Mouse (Mus musculus) stomach, embryonic 15.5 days (tissue): Measurements from ENCODE around the gene Samsn1. TPM values are rescaled to one million over a fixed set of nuclear protein-coding genes. Genes with fewer than 3 reads are reported as not detected.

ENCODE experiments used
- ATAC-seq: fragments of 200-750 bp; cut with Nextera tagmentation; 2 replicates; pipeline ENCODE4 v1.8.0; 2017; ENCODE audit warnings: low read depth, moderate number of reproducible peaks, moderate TSS enrichment; ENCODE audit not compliant: insufficient read depth, low FRiP score
- H3K27ac ChIP-seq: fragments of 300-500 bp; sonication (generic); 2 replicates; pipeline ENCODE4 v1.5.1; 2015; ENCODE audit warnings: mild to moderate bottlenecking, inconsistent platforms
- H3K27me3 ChIP-seq: fragments of 300-500 bp; sonication (generic); replicated peaks from 2 replicates; pipeline ENCODE4 v1.6.1; 2015; ENCODE audit warnings: inconsistent platforms
- H3K36me3 ChIP-seq: fragments of 300-500 bp; sonication (generic); 2 replicates; pipeline ENCODE4 v1.6.1; 2015; ENCODE audit warnings: inconsistent platforms
- H3K4me1 ChIP-seq: fragments of 300-500 bp; sonication (generic); 2 replicates; pipeline ENCODE4 v1.6.1; 2015; ENCODE audit warnings: inconsistent platforms
- H3K4me2 ChIP-seq: fragments of 300-500 bp; sonication (generic); 2 replicates; pipeline ENCODE4 v1.6.1; 2015; ENCODE audit warnings: mild to moderate bottlenecking, inconsistent platforms
- H3K4me3 ChIP-seq: fragments of 300-500 bp; sonication (generic); replicated peaks from 2 replicates; pipeline ENCODE4 v1.5.1; 2015; ENCODE audit warnings: inconsistent platforms
- H3K9ac ChIP-seq: fragments of 300-500 bp; sonication (generic); 2 replicates; pipeline ENCODE4 v1.6.1; 2015; ENCODE audit warnings: inconsistent platforms
- H3K9me3 ChIP-seq: fragments of 300-500 bp; sonication (generic); 2 replicates; pipeline ENCODE4 v1.6.1; 2016; ENCODE audit warnings: inconsistent platforms
- WGBS: fragments of 180-500 bp; shearing (Covaris S2); methylation state at CpG from one replicate; pipeline ENCODE4 v1.1.7; 2015; 5-methylcytosine and 5-hydroxymethylcytosine counted together
- polyA plus RNA-seq: library from polyadenylated mRNA; unstranded; fragments of >200 nt; fragmentation: Nextera tagmentation; extraction: Ambion mirVana; gene quantifications from 2 replicates; pipeline ENCODE4 v1.2.1, GENCODE M21; 2015

Samsn1 gene
- polyA plus RNA-seq, 1 experiment from 2014 or later: 3.7 TPM

DNA sequence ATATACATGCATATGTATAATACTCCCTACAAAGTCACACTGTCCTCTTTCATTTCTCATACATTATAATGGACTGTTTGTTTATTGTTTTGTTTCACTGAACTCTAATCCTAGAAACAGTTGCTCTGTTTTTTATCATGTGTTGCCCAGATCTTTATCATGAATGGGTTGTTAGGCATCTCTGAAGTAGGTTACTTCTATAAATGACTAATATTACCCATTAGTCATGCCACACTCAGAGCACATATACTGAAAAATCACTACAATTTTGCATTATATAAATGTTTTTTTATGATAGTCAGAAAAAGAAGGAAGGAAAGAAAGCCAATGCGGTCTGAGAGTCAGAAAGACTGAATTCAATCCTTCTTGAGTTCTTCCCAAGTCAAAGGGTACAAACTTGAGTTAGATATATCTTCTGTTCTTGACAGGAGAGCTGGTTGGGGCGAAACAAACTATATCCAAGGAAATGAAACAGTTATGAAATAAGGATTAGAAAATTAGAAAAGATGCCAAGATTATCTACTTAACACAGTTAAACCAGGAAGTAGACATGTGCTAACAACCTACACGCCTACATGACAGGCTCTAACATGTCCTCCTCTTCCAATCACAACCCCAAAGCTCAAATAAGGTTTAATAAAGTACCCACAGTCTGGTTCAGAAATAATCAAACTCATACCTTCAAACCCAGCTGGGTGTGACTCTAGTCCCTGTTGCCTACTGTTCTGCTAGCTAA lies 122.0 kb downstream of the Samsn1 start:
- Histone ChIP-seq H3K27me3 (no peaks in the 10 kb centered on the region), H3K9me3 (no peaks in the 10 kb centered on the region), H3K36me3 (no peaks in the 10 kb centered on the region), H3K27ac (no peak overlapping the region), H3K4me2 (no peak overlapping the region), H3K9ac (no peak overlapping the region), H3K4me3 (no peak overlapping the region), H3K4me1 (no peaks in the 10 kb centered on the region)
- no peak for ATAC-seq
- WGBS: 83% methylated on average over 3 of the region's 3 CpGs

DNA sequence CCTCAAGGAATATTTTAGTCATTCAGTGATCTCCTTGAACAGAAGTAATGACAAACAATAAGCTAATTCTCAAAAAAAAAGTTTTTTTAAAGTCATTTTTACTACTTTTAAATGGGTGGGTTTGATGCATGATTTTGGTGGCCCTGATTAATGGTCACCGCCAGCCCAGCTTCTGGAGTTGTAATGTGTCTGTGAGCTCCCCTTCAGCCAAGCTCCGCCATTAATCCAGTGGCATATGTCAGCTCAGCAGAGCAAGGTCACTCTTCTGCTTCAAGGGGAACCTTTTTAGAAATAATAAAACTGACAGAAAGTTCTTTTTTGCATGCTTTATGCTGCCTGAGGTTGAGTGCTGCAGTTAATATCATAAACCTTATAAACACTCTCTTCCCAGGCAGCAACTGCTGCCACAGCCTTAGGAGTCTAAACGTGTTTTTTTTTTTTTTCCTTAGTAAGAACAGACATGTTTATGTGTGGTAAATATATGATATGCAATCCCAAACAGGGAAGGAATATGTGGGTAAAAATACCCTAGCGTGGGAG lies 124.2 kb downstream of the Samsn1 start:
- Histone ChIP-seq H3K4me2 (no peak overlapping the region), H3K9ac (no peak overlapping the region), H3K36me3 (no peaks in the 10 kb centered on the region), H3K9me3 (no peaks in the 10 kb centered on the region), H3K27me3 (no peaks in the 10 kb centered on the region), H3K4me3 (no peak overlapping the region), H3K27ac (no peak overlapping the region), H3K4me1 (no peaks in the 10 kb centered on the region)
- WGBS: 52% methylated on average over 4 of the region's 4 CpGs
- no peak for ATAC-seq

DNA sequence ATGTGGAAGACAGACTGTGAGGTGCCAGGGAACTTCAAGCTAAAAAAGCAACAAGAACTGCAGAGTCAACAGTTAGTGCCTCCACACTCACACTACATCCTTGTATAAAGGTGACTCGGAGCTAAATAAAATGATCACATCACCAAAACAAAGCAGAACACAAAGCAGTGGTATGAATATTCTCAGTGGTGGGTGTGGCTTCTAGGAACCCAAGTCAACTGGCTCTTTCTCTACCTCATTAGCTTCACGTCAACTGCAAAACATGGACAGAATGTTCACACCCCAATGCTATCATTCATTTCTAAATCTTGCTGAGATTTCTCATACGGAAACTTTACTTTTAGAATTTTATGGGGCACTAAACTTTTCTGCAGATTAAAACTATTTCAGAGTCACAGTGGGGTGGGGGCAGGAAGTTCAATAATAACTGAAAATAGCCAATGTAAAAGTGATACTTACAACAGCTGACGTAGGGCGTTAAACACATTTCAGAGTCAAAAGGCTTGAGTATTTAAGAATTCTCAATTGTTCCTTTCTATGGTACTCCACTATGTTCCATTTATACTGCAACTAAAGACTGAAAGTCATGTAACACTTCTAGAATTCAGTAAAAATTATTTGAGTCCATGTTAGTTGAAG lies 127.7 kb downstream of the Samsn1 start:
- no peak for ATAC-seq
- Histone ChIP-seq H3K9me3 (no peaks in the 10 kb centered on the region), H3K27ac (no peak overlapping the region), H3K9ac (no peak overlapping the region), H3K4me3 (no peak overlapping the region), H3K27me3 (no peaks in the 10 kb centered on the region), H3K4me1 (no peaks in the 10 kb centered on the region), H3K4me2 (no peak overlapping the region), H3K36me3 (no peaks in the 10 kb centered on the region)
- 88% methylated on average over 5 of the region's 5 CpGs for WGBS

DNA sequence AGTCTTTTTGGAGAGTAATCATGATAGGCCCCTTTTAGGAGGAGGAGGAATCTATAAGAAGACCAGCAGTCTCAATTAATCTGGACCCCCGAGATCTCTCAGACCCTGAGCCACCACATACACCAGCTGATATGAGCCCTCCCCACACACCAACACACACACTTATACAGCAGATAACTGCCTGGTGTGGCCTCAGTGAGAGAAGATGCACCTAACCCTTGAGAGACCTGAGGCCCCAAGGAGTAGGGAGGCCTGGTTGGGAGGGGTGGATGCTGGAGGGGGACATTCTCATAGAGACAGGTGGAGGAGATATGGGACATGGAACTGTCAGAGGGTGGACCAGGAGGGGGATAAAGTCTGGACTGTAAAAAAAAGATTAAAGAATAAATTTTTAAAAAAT lies 128.6 kb downstream of the Samsn1 start:
- 71% methylated on average over 1 of the region's 1 CpGs for WGBS
- H3K9ac ChIP-seq: no peak overlapping the region
- no peaks in the 10 kb centered on the region for H3K4me1 ChIP-seq
- ATAC-seq: no peak
- H3K27ac ChIP-seq: no peak overlapping the region
- H3K27me3 ChIP-seq: no peaks in the 10 kb centered on the region
- no peaks in the 10 kb centered on the region for H3K36me3 ChIP-seq
- no peak overlapping the region for H3K4me3 ChIP-seq
- no peaks in the 10 kb centered on the region for H3K9me3 ChIP-seq
- H3K4me2 ChIP-seq: no peak overlapping the region

DNA sequence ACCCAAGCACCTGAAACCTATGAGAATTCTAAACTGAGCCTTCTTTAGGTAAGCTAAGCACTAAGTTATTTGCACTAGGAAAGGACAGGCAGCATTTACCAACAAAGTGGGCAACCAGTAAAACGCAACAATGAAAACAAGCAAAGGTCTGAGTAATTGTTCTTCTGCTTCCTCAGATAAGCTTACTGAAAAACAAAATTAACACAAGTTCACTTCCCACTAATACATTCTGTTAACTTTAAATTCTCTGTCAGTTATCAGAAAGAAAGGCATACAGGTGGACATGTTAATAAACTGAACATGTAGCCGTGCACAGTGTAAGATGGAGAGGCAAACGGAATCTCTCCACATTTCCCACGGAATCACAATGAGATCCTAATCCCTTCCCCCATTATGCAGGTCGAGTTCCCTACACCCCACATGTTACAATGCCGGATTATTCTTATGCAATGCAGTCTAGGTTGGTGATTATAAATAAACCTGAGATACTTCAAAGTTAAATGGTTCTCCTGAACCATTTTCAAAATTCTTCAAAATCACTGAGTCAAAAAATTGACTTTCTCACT lies 132.9 kb downstream of the Samsn1 start:
- 65% methylated on average over 6 of the region's 6 CpGs for WGBS
- H3K9me3 ChIP-seq: no peaks in the 10 kb centered on the region

DNA sequence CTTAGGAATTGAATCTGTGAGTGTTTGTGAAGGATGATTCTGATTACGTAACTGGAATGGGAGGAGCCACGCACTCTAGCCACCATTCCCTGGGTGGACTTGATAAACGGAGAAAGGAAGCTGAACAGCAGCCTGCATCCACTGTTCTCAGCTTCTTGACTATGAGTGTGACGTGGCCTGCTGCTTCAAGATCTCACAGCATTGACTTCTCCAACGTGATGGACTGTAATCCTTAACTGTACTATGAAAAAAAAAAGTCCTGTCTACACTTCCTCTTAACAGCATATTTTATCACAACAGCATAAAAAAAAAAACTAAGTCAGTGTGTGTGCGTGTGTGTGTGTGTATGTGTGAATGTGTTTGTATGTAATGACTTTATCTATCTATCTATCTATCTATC lies 134.9 kb downstream of the Samsn1 start:
- Histone ChIP-seq H3K27me3 (no peaks in the 10 kb centered on the region), H3K27ac (no peak overlapping the region), H3K4me3 (no peak overlapping the region), H3K9me3 (no peaks in the 10 kb centered on the region), H3K36me3 (no peaks in the 10 kb centered on the region), H3K4me2 (no peak overlapping the region), H3K9ac (no peak overlapping the region), H3K4me1 (no peaks in the 10 kb centered on the region)
- WGBS: 75% methylated on average over 6 of the region's 6 CpGs
- ATAC-seq: no peak

More for the DNA sequence above, 132.9 kb downstream of the Samsn1 start:
- H3K4me1 ChIP-seq: no peaks in the 10 kb centered on the region
- no peak overlapping the region for H3K4me2 ChIP-seq
- H3K27me3 ChIP-seq: no peaks in the 10 kb centered on the region
- no peak overlapping the region for H3K4me3 ChIP-seq
- H3K36me3 ChIP-seq: no peaks in the 10 kb centered on the region
- H3K9ac ChIP-seq: no peak overlapping the region
- ATAC-seq: no peak
- H3K27ac ChIP-seq: no peak overlapping the region

DNA sequence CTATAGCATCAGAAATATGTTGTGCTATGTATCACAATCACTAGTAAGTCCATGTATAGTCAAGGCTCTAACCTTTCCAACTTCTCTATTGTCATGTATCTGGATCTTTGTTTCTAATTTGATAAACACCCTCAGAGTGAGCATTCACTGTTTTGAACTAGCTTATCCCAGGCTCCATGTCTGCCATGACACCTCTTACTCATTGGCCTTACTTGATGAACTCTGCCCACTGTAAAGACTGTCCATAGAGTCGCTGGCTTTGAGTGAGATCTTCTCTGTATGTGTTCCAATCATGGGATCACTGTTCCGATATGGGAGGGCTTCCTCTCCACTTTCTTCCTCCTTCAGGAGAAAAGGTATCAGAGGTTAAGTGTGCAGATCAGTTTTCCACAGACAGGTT lies 143.2 kb downstream of the Samsn1 start:
- H3K4me2 ChIP-seq: no peak overlapping the region
- WGBS: 79% methylated on average over 2 of the region's 2 CpGs
- no peak for ATAC-seq
- H3K27me3 ChIP-seq: no peaks in the 10 kb centered on the region
- H3K9me3 ChIP-seq: no peaks in the 10 kb centered on the region
- H3K4me3 ChIP-seq: no peak overlapping the region
- no peaks in the 10 kb centered on the region for H3K4me1 ChIP-seq
- H3K9ac ChIP-seq: no peak overlapping the region
- H3K36me3 ChIP-seq: no peaks in the 10 kb centered on the region
- no peak overlapping the region for H3K27ac ChIP-seq

DNA sequence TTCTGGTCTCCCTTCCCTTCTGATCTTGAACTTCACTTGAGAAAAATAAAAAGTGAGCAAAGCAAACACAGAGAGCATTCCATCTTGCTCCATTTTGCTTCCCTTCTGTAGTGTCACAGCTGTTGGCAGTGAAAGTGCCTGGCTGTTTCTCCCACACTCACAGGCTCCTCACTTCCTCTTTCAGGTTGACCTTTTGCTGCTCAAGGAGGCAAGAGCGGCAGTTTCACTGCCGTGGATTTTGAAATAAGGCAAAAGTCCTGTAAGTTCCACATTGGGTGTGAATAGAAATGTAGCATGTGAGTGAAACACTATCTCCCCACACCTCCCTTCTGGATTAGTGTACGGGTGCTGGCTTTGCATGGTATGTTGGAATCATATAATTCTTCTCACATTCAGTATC lies 144.9 kb downstream of the Samsn1 start:
- H3K9me3 ChIP-seq: no peaks in the 10 kb centered on the region
- H3K4me3 ChIP-seq: no peak overlapping the region
- no peaks in the 10 kb centered on the region for H3K4me1 ChIP-seq
- no peaks in the 10 kb centered on the region for H3K27me3 ChIP-seq
- H3K4me2 ChIP-seq: no peak overlapping the region
- H3K9ac ChIP-seq: no peak overlapping the region
- ATAC-seq: no peak
- H3K27ac ChIP-seq: no peak overlapping the region
- WGBS: 31% methylated on average over 3 of the region's 3 CpGs
- no peaks in the 10 kb centered on the region for H3K36me3 ChIP-seq

DNA sequence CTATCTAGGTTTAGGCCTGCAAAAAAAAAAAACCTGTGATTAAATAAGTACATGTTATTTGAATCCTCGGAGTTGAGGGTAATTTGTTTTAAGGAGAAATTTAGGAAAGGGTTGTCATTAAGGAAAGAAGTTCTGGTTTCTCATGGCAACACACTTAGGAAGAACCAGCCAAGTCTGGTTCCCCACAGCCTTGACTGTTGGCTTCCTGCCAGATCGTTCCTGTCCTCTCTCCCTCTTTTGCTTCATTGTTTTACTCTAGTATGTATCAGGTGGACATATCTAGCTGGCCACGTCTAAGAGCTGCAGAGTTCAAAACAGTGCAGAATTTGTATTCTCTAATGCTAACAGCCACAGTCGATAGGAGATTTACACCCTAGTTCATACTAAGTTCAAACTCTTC lies 146.2 kb downstream of the Samsn1 start:
- Histone ChIP-seq H3K36me3 (no peaks in the 10 kb centered on the region), H3K9ac (no peak overlapping the region), H3K9me3 (no peaks in the 10 kb centered on the region), H3K27me3 (no peaks in the 10 kb centered on the region), H3K4me1 (no peaks in the 10 kb centered on the region), H3K27ac (no peak overlapping the region), H3K4me3 (no peak overlapping the region), H3K4me2 (no peak overlapping the region)
- ATAC-seq: no peak
- WGBS: 62% methylated on average over 4 of the region's 4 CpGs

DNA sequence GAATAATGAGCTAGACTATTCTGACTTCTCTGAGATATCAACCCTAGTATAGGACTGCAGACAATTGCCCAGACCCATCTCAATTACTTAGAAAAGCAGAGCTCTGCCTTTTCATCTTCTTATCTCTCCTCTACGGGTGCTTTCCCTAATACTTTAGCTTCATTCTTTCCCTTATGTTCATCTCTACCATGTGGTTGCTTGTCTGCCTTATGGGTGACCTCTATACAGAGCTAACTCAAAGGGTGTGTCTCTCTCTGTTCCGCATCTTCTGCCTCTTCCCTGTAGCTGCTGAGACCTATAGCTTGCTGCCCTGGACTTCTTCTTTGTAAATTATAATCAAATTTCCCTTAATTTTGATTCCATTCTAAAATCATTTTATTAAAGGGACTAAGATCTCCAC lies 147.6 kb downstream of the Samsn1 start:
- no peaks in the 10 kb centered on the region for H3K27me3 ChIP-seq
- no peaks in the 10 kb centered on the region for H3K36me3 ChIP-seq
- ATAC-seq: no peak
- H3K27ac ChIP-seq: no peak overlapping the region
- H3K4me3 ChIP-seq: no peak overlapping the region
- H3K9ac ChIP-seq: no peak overlapping the region
- H3K4me1 ChIP-seq: no peaks in the 10 kb centered on the region
- H3K4me2 ChIP-seq: no peak overlapping the region
- 78% methylated on average over 2 of the region's 2 CpGs for WGBS
- H3K9me3 ChIP-seq: no peaks in the 10 kb centered on the region

DNA sequence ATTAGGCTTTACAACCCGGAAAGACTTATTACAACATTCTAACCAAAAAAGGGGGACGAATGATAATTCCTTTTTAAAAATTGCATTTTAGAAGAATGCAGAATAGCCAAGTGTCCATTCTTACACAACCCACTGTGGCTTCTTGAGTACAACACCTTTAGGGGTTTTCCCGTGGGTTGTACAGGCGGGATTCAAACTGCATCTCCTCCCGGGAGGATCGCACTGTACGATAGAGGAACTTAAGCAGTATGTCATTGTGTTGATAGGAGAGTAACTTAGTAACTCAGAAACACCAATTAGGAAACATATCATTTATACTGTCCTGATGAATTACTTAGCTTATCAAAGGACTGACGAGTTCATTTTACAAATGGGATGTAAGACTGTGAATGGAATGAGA lies 149.8 kb downstream of the Samsn1 start:
- H3K4me2 ChIP-seq: no peak overlapping the region
- H3K9ac ChIP-seq: no peak overlapping the region
- 83% methylated on average over 8 of the region's 8 CpGs for WGBS
- H3K4me3 ChIP-seq: no peak overlapping the region
- H3K9me3 ChIP-seq: no peaks in the 10 kb centered on the region
- H3K27ac ChIP-seq: no peak overlapping the region
- ATAC-seq: no peak
- H3K36me3 ChIP-seq: no peaks in the 10 kb centered on the region
- H3K27me3 ChIP-seq: no peaks in the 10 kb centered on the region
- no peaks in the 10 kb centered on the region for H3K4me1 ChIP-seq

DNA sequence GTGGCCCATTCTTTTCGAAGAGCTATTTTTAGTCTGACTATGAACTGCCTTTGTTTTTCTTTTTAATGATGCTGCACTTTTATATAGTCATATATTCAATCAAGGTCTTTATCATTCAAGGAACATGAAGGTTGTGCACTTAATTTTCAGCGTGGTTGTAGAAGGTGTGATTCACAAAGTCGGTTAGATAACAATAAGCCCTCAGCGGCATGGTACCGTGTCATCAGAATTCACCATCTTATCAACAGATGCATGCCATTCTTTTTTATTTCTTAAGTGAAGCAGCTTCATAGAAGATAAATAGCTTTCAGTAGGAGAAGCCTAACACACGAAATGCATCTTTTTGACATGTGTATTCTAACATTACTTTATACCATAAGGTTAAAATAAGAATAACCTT lies 154.7 kb downstream of the Samsn1 start:
- Histone ChIP-seq H3K9me3 (no peaks in the 10 kb centered on the region), H3K27ac (no peak overlapping the region), H3K4me1 (no peaks in the 10 kb centered on the region), H3K9ac (no peak overlapping the region), H3K4me3 (no peak overlapping the region), H3K4me2 (no peak overlapping the region), H3K36me3 (no peaks in the 10 kb centered on the region), H3K27me3 (no peaks in the 10 kb centered on the region)
- no peak for ATAC-seq
- WGBS: 75% methylated on average over 6 of the region's 6 CpGs
